Mouse (Mus musculus): Measurements from ENCODE around the gene Ccdc157. TPM values are rescaled to one million over a fixed set of nuclear protein-coding genes. Genes with fewer than 3 reads are reported as not detected.

The Ccdc157 gene
- polyA plus RNA-seq, 1 experiment from 2014 or later = 6.6 TPM

DNA sequence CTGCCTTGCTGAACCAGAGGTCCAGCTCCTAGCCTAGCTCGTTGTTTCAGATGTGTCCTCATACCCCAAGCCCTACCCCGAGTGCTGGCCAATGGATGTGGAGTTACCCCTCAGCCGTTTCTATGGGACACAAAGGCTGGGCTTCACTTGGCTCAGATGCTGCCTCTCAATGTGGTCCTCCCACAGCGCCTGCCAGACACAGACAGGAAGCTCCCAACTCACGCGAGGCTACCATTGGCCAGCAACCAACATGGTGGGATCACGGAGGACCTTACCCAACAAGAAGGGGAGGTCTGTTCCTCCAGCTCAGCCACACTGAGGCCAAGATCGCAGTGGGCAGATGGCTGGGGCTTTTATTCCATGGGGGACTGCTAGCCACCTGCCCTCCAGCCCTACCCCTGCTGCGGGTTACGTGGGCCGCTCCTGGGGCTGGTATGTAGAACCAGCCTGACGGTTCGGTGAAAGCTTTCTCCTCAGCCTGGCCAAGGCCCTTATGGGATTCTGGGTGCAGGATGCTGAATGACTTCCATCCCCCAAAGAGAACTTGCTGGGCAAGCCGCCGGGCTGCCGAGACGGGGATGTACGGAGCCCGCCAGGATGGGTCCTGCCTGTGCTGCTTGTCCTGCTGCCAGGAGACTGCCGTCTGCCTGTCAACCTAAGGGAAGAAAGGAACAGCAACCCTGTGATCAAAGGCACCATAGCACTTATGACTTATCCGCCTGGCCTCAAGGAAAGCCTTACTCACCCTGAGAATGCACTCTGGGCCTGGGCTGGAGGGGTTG, 16.6 kb downstream of the Ccdc157 start:
- H3K4me3 ChIP-seq (ENCODE audit: low read depth, low read length) = no peak overlapping the region
- no peaks in the 10 kb centered on the region for H3K4me1 ChIP-seq (ENCODE audit: insufficient read depth)
- no peaks in the 10 kb centered on the region for H3K27me3 ChIP-seq (ENCODE audit: insufficient read depth, low read length)
- H3K27ac ChIP-seq (ENCODE audit: low read depth) = no peak overlapping the region
- H3K4me2 ChIP-seq = no peak overlapping the region
- no peak overlapping the region for H3K9ac ChIP-seq
- peaks cover 70% of the 10 kb centered on the region for H3K36me3 ChIP-seq (ENCODE audit: insufficient read depth)
- no peak for ATAC-seq (ENCODE audit: insufficient read depth)
- DNase-seq = no peak
- no peak for TF ChIP-seq CTCF (IDR thresholded peaks at IDR 0.05; ENCODE audit: low read depth)
- 85% methylated on average over 21 of the region's 21 CpGs for WGBS
- H3K9me3 ChIP-seq (ENCODE audit: low read depth, low read length) = no peaks in the 10 kb centered on the region

DNA sequence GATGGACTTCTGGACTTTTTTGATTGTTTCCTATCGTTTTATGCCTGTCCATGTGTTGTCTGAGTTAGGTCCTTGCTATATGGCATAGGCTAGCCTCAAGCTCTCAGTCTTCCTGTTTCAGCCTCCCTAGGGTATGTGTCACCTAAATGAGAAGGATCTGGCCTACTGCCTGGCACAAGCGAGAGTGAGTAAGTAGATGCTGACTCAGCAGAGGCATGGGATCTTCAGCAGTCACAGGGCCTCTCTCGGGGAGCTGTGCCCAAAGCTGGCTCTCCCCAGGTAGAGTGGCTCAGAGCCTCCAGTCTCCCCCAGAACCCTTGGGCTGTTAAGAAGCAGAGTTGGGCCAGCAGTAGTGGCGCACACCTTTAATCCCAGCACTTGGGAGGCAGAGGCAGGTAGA, 17.7 kb downstream of the Ccdc157 start:
- Histone ChIP-seq H3K36me3 (ENCODE audit: insufficient read depth) (peaks cover 80% of the 10 kb centered on the region), H3K4me2 (no peak overlapping the region), H3K4me1 (ENCODE audit: insufficient read depth) (no peaks in the 10 kb centered on the region), H3K4me3 (ENCODE audit: low read depth, low read length) (no peak overlapping the region), H3K27me3 (ENCODE audit: insufficient read depth, low read length) (no peaks in the 10 kb centered on the region), H3K9ac (no peak overlapping the region), H3K27ac (ENCODE audit: low read depth) (no peak overlapping the region), H3K9me3 (ENCODE audit: low read depth, low read length) (no peaks in the 10 kb centered on the region)
- ATAC-seq (ENCODE audit: insufficient read depth) = no peak
- DNase-seq = no peak
- 85% methylated on average over 4 of the region's 4 CpGs for WGBS
- no peak for TF ChIP-seq CTCF (IDR thresholded peaks at IDR 0.05; ENCODE audit: low read depth)

- Histone ChIP-seq H3K36me3 (ENCODE audit: insufficient read depth) (peaks cover 88% of the 10 kb centered on the region), H3K9ac (no peak overlapping the region), H3K4me1 (ENCODE audit: insufficient read depth) (no peaks in the 10 kb centered on the region), H3K4me3 (ENCODE audit: low read depth, low read length) (no peak overlapping the region), H3K27ac (ENCODE audit: low read depth) (0 out of 2 replicates have a peak overlapping the region, but pooled peaks have one; percentile 60), H3K9me3 (ENCODE audit: low read depth, low read length) (no peaks in the 10 kb centered on the region), H3K4me2 (no peak overlapping the region), H3K27me3 (ENCODE audit: insufficient read depth, low read length) (no peaks in the 10 kb centered on the region)
- ATAC-seq (ENCODE audit: insufficient read depth) (no peak), DNase-seq (no peak)
- no peak for TF ChIP-seq CTCF (IDR thresholded peaks at IDR 0.05; ENCODE audit: low read depth)
These were observed 18.6 kb downstream of the Ccdc157 start for GRCm38 (mm10) chr11:4141505-4141904.

DNA sequence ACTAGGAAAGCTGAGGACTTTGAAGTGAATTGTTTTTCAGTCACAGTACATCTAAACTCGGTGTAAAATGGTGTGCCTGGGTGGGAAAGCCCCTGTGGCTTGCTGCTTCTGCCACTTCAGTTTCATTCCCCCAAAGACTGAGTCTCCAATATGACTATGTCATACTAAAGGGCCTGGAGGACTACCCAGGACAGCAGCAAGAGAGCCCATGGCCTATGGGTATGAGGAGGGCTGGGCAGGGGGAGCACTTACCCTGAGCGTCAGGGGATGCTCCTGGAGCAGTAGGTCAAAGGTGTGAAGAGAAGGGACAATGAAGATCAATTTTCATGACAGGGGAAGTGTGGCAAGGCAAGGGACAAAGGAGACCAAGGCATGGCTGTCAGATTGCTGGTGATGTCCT, 21.1 kb downstream of the Ccdc157 start:
- Histone ChIP-seq H3K9me3 (ENCODE audit: low read depth, low read length) (no peaks in the 10 kb centered on the region), H3K4me3 (ENCODE audit: low read depth, low read length) (no peak overlapping the region), H3K36me3 (ENCODE audit: insufficient read depth) (peaks cover 71% of the 10 kb centered on the region), H3K27ac (ENCODE audit: low read depth) (no peak overlapping the region), H3K27me3 (ENCODE audit: insufficient read depth, low read length) (no peaks in the 10 kb centered on the region), H3K4me2 (no peak overlapping the region), H3K4me1 (ENCODE audit: insufficient read depth) (peaks cover 8% of the 10 kb centered on the region; the same call in 1 of the 2 replicates), H3K9ac (no peak overlapping the region)
- ATAC-seq (ENCODE audit: insufficient read depth) (no peak), DNase-seq (no peak)
- TF ChIP-seq CTCF (IDR thresholded peaks at IDR 0.05; ENCODE audit: low read depth) = no peak
- 49% methylated on average over 2 of the region's 2 CpGs for WGBS

DNA sequence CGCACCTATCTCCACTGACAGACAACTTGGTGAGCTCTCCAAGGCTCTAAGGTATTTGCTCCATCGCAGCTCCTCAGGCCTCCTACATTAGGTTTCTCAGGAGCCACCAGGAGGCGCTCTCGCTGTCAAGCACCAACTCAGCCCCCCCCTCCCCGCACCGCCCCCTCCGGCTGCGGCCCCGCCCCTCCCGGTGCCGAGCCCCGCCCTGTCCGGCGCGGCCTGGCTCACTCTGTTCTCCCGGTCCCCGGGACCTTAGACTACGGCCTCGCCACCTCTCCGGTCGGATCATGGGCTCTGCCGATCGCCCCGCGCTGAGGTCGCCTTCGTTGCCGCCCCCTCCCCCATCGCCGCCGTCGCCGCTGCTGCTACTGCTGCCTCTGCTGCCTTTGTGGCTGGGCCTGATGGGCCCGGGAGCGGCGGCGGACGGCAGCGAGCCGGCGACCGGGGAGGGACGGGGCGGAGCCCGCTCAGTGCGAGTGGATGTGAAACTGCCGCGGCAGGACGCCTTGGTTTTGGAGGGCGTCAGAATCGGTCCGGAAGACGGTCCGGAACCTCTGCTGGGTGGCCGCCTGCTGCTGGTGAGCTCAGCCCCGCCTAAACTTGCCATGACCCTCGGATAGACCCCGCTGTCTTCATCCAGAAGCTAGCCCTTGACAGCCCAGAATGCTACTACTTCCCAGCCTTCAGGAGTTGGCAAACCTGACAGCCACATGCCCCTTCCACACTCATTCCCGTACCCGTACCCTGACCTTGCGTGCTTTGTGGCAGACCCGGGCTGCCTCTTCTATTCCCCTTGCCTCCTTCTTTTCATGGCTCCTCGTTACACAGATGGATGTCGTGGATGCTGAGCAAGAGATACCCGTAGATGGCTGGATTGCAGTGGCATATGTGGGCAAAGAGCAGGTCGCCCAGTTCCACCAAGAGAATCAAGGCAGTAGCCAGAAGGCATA, 24.8 kb downstream of the Ccdc157 start, which contains the start of gene Rnf215:
Rnf215 (plus strand) TSS at position 217 of the 950 bp plus-strand sequence.
- 2% methylated on average over 66 of the region's 66 CpGs for WGBS
- Histone ChIP-seq H3K9me3 (ENCODE audit: low read depth, low read length) (no peaks in the 10 kb centered on the region), H3K36me3 (ENCODE audit: insufficient read depth) (peaks cover 36% of the 10 kb centered on the region), H3K9ac (peak within 1 kb of the TSS; percentile 96), H3K4me1 (ENCODE audit: insufficient read depth) (peaks cover 8% of the 10 kb centered on the region; the same call in 1 of the 2 replicates), H3K4me2 (peak within 1 kb of the TSS; percentile 92), H3K27me3 (ENCODE audit: insufficient read depth, low read length) (no peaks in the 10 kb centered on the region), H3K4me3 (ENCODE audit: low read depth, low read length) (peak within 1 kb of the TSS; percentile 83), H3K27ac (ENCODE audit: low read depth) (peak within 1 kb of the TSS; percentile 78; the same call in 1 of the 2 replicates)
- peak; percentile 94 for DNase-seq
- peak; percentile 94 for ATAC-seq (ENCODE audit: insufficient read depth)
- peak; percentile 72 for TF ChIP-seq CTCF (IDR thresholded peaks at IDR 0.05; ENCODE audit: low read depth)

GRCm38 (mm10) chr11:4134400-4134799, 25.7 kb downstream of the Ccdc157 start:
- H3K4me1 ChIP-seq (ENCODE audit: insufficient read depth) = peaks cover 8% of the 10 kb centered on the region; the same call in 1 of the 2 replicates
- H3K4me2 ChIP-seq = peak overlapping the region; percentile 92; the same call in 1 of the 2 replicates
- no peak overlapping the region for H3K4me3 ChIP-seq (ENCODE audit: low read depth, low read length)

More at GRCm38 (mm10) chr11:4134400-4134799, 25.7 kb downstream of the Ccdc157 start:
- H3K36me3 ChIP-seq (ENCODE audit: insufficient read depth) = peaks cover 27% of the 10 kb centered on the region
- no peaks in the 10 kb centered on the region for H3K27me3 ChIP-seq (ENCODE audit: insufficient read depth, low read length)
- H3K27ac ChIP-seq (ENCODE audit: low read depth) = no peak overlapping the region
- ATAC-seq (ENCODE audit: insufficient read depth) (no peak), DNase-seq (no peak)
- WGBS = 50% methylated on average over 6 of the region's 6 CpGs
- TF ChIP-seq CTCF (IDR thresholded peaks at IDR 0.05; ENCODE audit: low read depth) = no peak
- H3K9me3 ChIP-seq (ENCODE audit: low read depth, low read length) = no peaks in the 10 kb centered on the region
- no peak overlapping the region for H3K9ac ChIP-seq

Data from lung, embryonic 14.5 days (tissue).